Mouse (Mus musculus) hindbrain, embryonic 10.5 days (tissue): ENCODE data around the gene Lingo4. TPM values are rescaled to one million over a fixed set of nuclear protein-coding genes. Genes with fewer than 3 reads are reported as not detected.

Experiments used
- DNase-seq: peaks from one replicate; pipeline ENCODE4 v3.0.0-alpha.2; 2017; ENCODE audit warnings: low spot score
- H3K27ac ChIP-seq: fragments of 300-500 bp; sonication (generic); 2 replicates; pipeline ENCODE4 v1.5.1; 2016; ENCODE audit warnings: mild to moderate bottlenecking, moderate library complexity
- H3K27me3 ChIP-seq: fragments of 300-500 bp; sonication (generic); 2 replicates; pipeline ENCODE4 v1.6.1; 2016; ENCODE audit warnings: mild to moderate bottlenecking; ENCODE audit not compliant: poor library complexity, insufficient read depth, severe bottlenecking
- H3K36me3 ChIP-seq: fragments of 300-500 bp; sonication (generic); 2 replicates; pipeline ENCODE4 v1.6.1; 2016; ENCODE audit warnings: mild to moderate bottlenecking, moderate library complexity
- H3K4me1 ChIP-seq: fragments of 300-500 bp; sonication (generic); replicated peaks from 2 replicates; pipeline ENCODE4 v1.6.1; 2016; ENCODE audit warnings: mild to moderate bottlenecking
- H3K4me3 ChIP-seq: fragments of 300-500 bp; sonication (generic); 2 replicates; pipeline ENCODE4 v1.5.1; 2016; ENCODE audit warnings: mild to moderate bottlenecking, moderate library complexity
- H3K9me3 ChIP-seq: fragments of 300-500 bp; sonication (generic); 2 replicates; pipeline ENCODE4 v1.6.1; 2016; ENCODE audit warnings: mild to moderate bottlenecking, moderate library complexity
- WGBS: fragments of 180-500 bp; shearing (Covaris S2); methylation state at CpG from one replicate; pipeline ENCODE4 v1.1.7; 2016; 5-methylcytosine and 5-hydroxymethylcytosine counted together
- polyA plus RNA-seq: library from polyadenylated mRNA; unstranded; fragments of >200 nt; fragmentation: Nextera tagmentation; extraction: Ambion mirVana; gene quantifications from 2 replicates; pipeline ENCODE4 v1.2.1, GENCODE M21; 2016

Lingo4 gene
- polyA plus RNA-seq, 1 experiment from 2014 or later = 1.2 TPM

DNA sequence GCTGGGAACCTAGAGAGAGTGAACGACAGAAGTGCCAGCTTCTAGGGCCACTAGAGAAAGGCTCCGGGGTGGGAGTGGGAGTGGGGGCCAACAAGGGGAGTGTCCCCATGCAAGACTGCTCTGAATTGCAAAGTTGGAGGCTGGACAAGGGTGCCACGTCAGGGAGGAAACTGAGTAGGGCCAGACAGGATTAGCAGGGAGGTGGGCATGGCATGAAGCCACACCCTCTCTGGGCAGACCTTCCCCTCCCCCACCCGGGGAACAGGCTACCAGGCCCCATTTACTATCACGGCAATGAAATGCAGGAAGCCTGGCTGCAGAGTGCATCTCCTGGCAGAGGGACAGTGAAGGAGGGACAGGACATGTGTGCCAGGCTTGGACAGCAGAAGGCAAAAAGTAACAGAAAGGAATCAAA lies 24.7 kb upstream of the Lingo4 start:
- H3K4me1 ChIP-seq = peaks cover 37% of the 10 kb centered on the region
- peak overlapping the region; percentile 30 for H3K4me3 ChIP-seq
- no peak overlapping the region for H3K27ac ChIP-seq
- no peaks in the 10 kb centered on the region for H3K36me3 ChIP-seq
- H3K9me3 ChIP-seq = no peaks in the 10 kb centered on the region
- 0% methylated on average over 5 of the region's 5 CpGs for WGBS
- DNase-seq = no peak
- peaks cover 55% of the 10 kb centered on the region for H3K27me3 ChIP-seq

GRCm38 (mm10) chr3:94374636-94375035 lies 23.7 kb upstream of the Lingo4 start:
- Histone ChIP-seq H3K27me3 (peaks cover 57% of the 10 kb centered on the region), H3K36me3 (no peaks in the 10 kb centered on the region), H3K4me3 (no peak overlapping the region), H3K4me1 (peaks cover 37% of the 10 kb centered on the region), H3K27ac (no peak overlapping the region), H3K9me3 (no peaks in the 10 kb centered on the region)
- no peak for DNase-seq

GRCm38 (mm10) chr3:94375146-94375545 lies 23.2 kb upstream of the Lingo4 start:
- peaks cover 57% of the 10 kb centered on the region for H3K27me3 ChIP-seq
- peaks cover 42% of the 10 kb centered on the region for H3K4me1 ChIP-seq
- no peak for DNase-seq
- no peak overlapping the region for H3K4me3 ChIP-seq
- 68% methylated on average over 2 of the region's 2 CpGs for WGBS
- H3K9me3 ChIP-seq = no peaks in the 10 kb centered on the region
- H3K27ac ChIP-seq = no peak overlapping the region
- no peaks in the 10 kb centered on the region for H3K36me3 ChIP-seq

DNA sequence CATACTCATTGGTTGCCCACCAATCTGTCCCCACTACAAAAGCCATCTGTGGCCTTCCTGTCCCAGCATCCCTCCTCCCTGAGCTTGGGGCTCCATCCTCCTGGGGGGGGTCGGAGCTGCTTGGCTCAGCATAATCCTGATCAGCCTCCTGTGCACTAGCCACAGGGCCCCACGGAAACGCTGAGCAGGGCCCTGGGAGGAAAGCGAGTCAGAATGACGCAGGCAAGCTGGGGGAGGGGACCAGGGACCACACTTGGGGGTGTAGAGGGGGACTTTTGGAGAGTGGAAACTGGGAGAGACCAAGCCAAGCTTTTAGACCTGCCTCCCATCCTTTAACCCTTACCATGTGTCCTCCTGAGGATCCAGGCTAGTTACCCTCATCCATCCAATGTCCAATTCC lies 22.5 kb upstream of the Lingo4 start:
- no peak for DNase-seq
- Histone ChIP-seq H3K27me3 (peaks cover 57% of the 10 kb centered on the region), H3K36me3 (no peaks in the 10 kb centered on the region), H3K9me3 (no peaks in the 10 kb centered on the region), H3K27ac (no peak overlapping the region), H3K4me3 (no peak overlapping the region), H3K4me1 (peaks cover 48% of the 10 kb centered on the region)
- 50% methylated on average over 5 of the region's 5 CpGs for WGBS

DNA sequence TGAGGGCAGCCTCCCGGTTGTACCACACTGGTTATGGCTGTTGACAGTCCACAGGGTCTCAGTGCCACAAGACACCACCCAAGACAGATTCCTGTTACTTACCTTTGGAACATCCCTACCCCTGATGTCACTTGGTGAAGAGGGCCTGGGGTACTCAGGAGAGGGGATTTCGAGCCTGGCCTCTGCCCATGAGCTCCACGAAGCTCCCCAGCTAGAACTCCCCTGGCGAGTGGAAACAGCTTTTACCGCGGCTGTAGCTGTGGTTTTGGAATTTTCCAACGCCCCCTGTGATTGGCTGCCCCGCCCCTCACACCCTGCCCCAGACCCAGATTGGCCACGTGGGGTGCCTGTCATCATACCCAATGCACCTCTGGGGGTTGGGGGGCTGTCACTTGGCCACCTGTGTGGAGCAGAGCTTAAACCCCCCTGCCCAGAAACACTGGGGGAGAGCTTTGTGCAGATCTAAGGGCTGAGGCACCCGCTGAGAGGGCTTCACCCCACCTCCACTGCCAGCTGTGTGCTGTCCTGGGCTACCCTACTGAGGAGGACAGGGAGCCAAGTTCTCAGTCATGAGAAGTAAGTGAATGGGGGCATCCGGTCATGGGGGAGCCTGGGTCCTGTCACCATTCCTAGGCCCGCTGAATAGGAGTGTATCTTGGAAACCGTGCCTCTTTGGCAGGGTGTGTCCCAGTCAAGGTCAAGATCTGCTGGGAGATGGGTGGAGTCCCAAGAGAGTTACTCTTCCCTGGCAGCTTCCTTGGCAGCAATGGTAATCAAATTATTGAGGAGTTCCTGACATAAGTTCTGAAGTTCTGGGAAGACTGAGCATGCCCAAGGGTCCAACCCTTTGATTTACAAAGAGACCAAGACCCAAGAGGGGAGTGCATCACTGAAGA lies 21.0 kb upstream of the Lingo4 start:
- no peak for DNase-seq
- H3K27me3 ChIP-seq = peaks cover 50% of the 10 kb centered on the region
- 16% methylated on average over 13 of the region's 13 CpGs for WGBS
- H3K4me3 ChIP-seq = no peak overlapping the region
- no peak overlapping the region for H3K27ac ChIP-seq
- peaks cover 39% of the 10 kb centered on the region for H3K4me1 ChIP-seq
- no peaks in the 10 kb centered on the region for H3K36me3 ChIP-seq
- no peaks in the 10 kb centered on the region for H3K9me3 ChIP-seq

DNA sequence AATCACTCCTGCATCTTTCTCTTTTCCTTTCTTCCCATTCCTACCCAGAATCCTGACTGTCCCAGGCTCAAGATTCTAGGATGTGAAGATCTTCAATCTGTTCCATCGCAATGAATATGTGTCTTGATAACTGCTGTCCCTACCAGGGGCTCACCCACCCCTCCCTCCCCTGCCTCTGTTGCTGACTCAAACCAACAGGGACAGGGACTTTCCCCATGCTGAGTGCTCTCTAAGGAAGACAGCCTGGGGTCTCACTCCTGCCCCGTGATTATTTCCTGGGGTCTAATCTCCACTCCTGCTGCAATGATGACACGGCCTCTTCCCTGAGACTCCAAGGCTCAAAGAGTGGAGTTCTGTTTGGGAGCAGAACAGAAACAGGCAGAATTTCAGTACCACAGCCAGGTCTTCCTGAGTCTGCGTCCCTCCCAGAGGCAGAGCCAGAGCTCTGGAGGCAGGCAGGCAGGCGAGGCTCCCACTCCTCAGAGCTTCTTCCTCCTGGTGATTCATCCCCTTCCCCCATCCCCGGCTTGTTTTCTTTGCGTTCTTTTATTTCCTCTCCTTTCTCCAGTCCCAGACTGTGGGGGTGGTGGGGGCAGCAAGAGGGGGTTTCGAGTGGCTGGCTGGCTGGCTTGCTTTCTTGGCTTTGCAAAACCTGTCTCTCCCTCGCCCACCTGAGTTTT lies 18.3 kb upstream of the Lingo4 start:
- 0 out of 2 replicates have a peak overlapping the region, but pooled peaks have one; percentile 29 for H3K27ac ChIP-seq

GRCm38 (mm10) chr3:94382308-94382707 lies 16.0 kb upstream of the Lingo4 start:
- no peak overlapping the region for H3K27ac ChIP-seq
- no peak for DNase-seq
- H3K4me3 ChIP-seq = no peak overlapping the region
- peaks cover 12% of the 10 kb centered on the region for H3K4me1 ChIP-seq
- 79% methylated on average over 5 of the region's 5 CpGs for WGBS
- H3K36me3 ChIP-seq = no peaks in the 10 kb centered on the region
- H3K9me3 ChIP-seq = no peaks in the 10 kb centered on the region
- H3K27me3 ChIP-seq = peaks cover 5% of the 10 kb centered on the region; the same call in 1 of the 2 replicates

More for the DNA sequence above, 18.3 kb upstream of the Lingo4 start:
- DNase-seq = no peak
- Histone ChIP-seq H3K36me3 (no peaks in the 10 kb centered on the region), H3K27me3 (peaks cover 23% of the 10 kb centered on the region), H3K4me1 (peaks cover 17% of the 10 kb centered on the region), H3K9me3 (no peaks in the 10 kb centered on the region), H3K4me3 (no peak overlapping the region)
- WGBS = 23% methylated on average over 9 of the region's 9 CpGs

DNA sequence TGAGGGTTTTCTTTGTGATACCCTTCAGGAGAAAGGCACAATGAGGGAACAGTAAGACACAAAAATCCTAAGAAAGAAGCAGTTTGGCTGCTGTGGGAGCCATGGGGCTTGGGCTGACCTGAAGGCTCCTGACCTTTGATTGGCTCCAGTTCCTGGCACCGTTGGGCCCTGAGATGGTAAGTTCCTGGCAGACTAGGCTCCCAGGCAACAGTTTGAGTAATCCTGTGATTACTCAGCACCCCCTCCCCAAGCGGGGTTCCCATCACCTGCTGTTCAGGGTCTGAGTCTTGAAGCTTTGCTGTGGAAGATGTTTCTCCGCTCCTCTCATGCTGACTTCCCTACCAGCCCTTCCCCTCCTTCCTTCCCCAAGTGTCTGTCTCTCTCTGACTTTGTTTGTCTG lies 14.8 kb upstream of the Lingo4 start:
- Histone ChIP-seq H3K4me3 (no peak overlapping the region), H3K4me1 (peaks cover 14% of the 10 kb centered on the region), H3K36me3 (no peaks in the 10 kb centered on the region), H3K27ac (no peak overlapping the region), H3K9me3 (no peaks in the 10 kb centered on the region), H3K27me3 (0 out of 2 replicates have a peak, but pooled peaks cover 3% of the 10 kb centered on the region)
- DNase-seq = no peak
- WGBS = 69% methylated on average over 3 of the region's 3 CpGs

DNA sequence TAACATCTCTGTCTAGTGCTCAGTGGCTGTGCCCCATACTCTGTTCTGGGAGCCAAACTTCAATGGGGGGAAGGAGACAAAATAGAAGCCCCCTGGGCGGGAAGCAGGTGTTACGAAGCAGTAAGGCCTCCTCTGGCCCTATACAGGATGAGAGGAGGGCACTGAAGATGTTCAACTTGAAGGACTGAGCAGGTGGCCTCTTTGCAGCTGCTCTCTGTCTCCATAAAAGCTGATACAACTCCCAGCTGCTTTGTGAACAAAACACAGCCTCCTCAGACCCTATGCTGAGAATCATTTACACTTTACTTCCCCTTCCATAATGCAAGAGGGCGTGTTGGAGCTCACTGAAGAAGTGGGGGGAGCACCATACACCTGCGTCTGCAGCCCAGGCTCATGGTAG lies 11.6 kb upstream of the Lingo4 start:
- Histone ChIP-seq H3K27ac (no peak overlapping the region), H3K4me3 (no peak overlapping the region), H3K9me3 (no peaks in the 10 kb centered on the region), H3K27me3 (no peaks in the 10 kb centered on the region), H3K4me1 (0 out of 2 replicates have a peak, but pooled peaks cover 3% of the 10 kb centered on the region), H3K36me3 (no peaks in the 10 kb centered on the region)
- no peak for DNase-seq
- WGBS = 78% methylated on average over 4 of the region's 4 CpGs

- Histone ChIP-seq H3K9me3 (no peaks in the 10 kb centered on the region), H3K36me3 (no peaks in the 10 kb centered on the region), H3K27me3 (no peaks in the 10 kb centered on the region), H3K27ac (no peak overlapping the region), H3K4me1 (0 out of 2 replicates have a peak, but pooled peaks cover 3% of the 10 kb centered on the region), H3K4me3 (no peak overlapping the region)
- WGBS = 89% methylated on average over 10 of the region's 10 CpGs
- no peak for DNase-seq
Measured at GRCm38 (mm10) chr3:94387391-94387790, 10.9 kb upstream of the Lingo4 start.

- Histone ChIP-seq H3K27ac (no peak overlapping the region), H3K27me3 (no peaks in the 10 kb centered on the region), H3K4me1 (0 out of 2 replicates have a peak, but pooled peaks cover 3% of the 10 kb centered on the region), H3K36me3 (no peaks in the 10 kb centered on the region), H3K9me3 (no peaks in the 10 kb centered on the region), H3K4me3 (no peak overlapping the region)
- no peak for DNase-seq
- 81% methylated on average over 5 of the region's 5 CpGs for WGBS
Measured at GRCm38 (mm10) chr3:94388047-94388446, 10.3 kb upstream of the Lingo4 start.

GRCm38 (mm10) chr3:94389420-94389819 lies 8.9 kb upstream of the Lingo4 start:
- no peak overlapping the region for H3K4me3 ChIP-seq
- H3K4me1 ChIP-seq = 0 out of 2 replicates have a peak, but pooled peaks cover 3% of the 10 kb centered on the region
- WGBS = 95% methylated on average over 16 of the region's 16 CpGs
- H3K9me3 ChIP-seq = no peaks in the 10 kb centered on the region
- no peak for DNase-seq
- no peak overlapping the region for H3K27ac ChIP-seq
- no peaks in the 10 kb centered on the region for H3K27me3 ChIP-seq
- H3K36me3 ChIP-seq = no peaks in the 10 kb centered on the region

- Histone ChIP-seq H3K4me3 (no peak overlapping the region), H3K27ac (no peak overlapping the region), H3K4me1 (0 out of 2 replicates have a peak, but pooled peaks cover 3% of the 10 kb centered on the region), H3K27me3 (no peaks in the 10 kb centered on the region), H3K9me3 (no peaks in the 10 kb centered on the region), H3K36me3 (no peaks in the 10 kb centered on the region)
- WGBS = 89% methylated on average over 5 of the region's 5 CpGs
- no peak for DNase-seq
Measured at GRCm38 (mm10) chr3:94391001-94391400, 7.3 kb upstream of the Lingo4 start.
